Mouse (Mus musculus) cerebellum, postnatal 36 days (tissue): ENCODE measurements around the gene Dmp1.

Source experiments
- DNase-seq, 2 experiments: peaks; one replicate each; pipeline ENCODE4 v3.0.0; 2021 to 2022; ENCODE audit warnings: mixed read lengths in 2 of 2

Dmp1 gene

GRCm38 (mm10) chr5:104263014-104263776 is 60.8 kb downstream of the Dmp1 start:
- no peak for DNase-seq
